Mouse (Mus musculus) neural tube, embryonic 11.5 days (tissue): Measurements from ENCODE around the gene Olfr643. TPM values are rescaled to one million over a fixed set of nuclear protein-coding genes. Genes with fewer than 3 reads are reported as not detected.

Experiments used
- ATAC-seq: fragments of 200-750 bp; cut with Nextera tagmentation; 2 replicates; pipeline ENCODE4 v1.8.0; 2017; ENCODE audit warnings: moderate number of reproducible peaks, mild to moderate bottlenecking, moderate TSS enrichment, moderate library complexity; ENCODE audit not compliant: insufficient read depth, low FRiP score, low TSS enrichment
- DNase-seq: peaks from one replicate; pipeline ENCODE4 v3.0.0-alpha.2; 2015; ENCODE audit warnings: low spot score
- H3K27ac ChIP-seq: fragments of 300-500 bp; sonication (generic); 2 replicates; pipeline ENCODE4 v1.5.1; 2014; ENCODE audit warnings: low read depth, mild to moderate bottlenecking, low read length
- H3K27me3 ChIP-seq: fragments of 300-500 bp; sonication (generic); 2 replicates; pipeline ENCODE4 v1.6.1; 2014; ENCODE audit warnings: mild to moderate bottlenecking, low read length, mixed read lengths; ENCODE audit not compliant: control insufficient read depth, insufficient read depth
- H3K36me3 ChIP-seq: fragments of 300-500 bp; sonication (generic); 2 replicates; pipeline ENCODE4 v1.6.1; 2014; ENCODE audit warnings: mild to moderate bottlenecking, low read length, moderate library complexity, mixed read lengths; ENCODE audit not compliant: control insufficient read depth, insufficient read depth
- H3K4me1 ChIP-seq: fragments of 300-500 bp; sonication (generic); 2 replicates; pipeline ENCODE4 v1.6.1; 2014; ENCODE audit warnings: low read length, mixed read lengths; ENCODE audit not compliant: control insufficient read depth, insufficient read depth
- H3K4me2 ChIP-seq: fragments of 300-500 bp; sonication (generic); 2 replicates; pipeline ENCODE4 v1.6.1; 2014; ENCODE audit warnings: low read depth, mild to moderate bottlenecking, moderate library complexity
- H3K4me3 ChIP-seq: fragments of 300-500 bp; sonication (generic); 2 replicates; pipeline ENCODE4 v1.5.1; 2014; ENCODE audit warnings: low read depth, low read length
- H3K9ac ChIP-seq: fragments of 300-500 bp; sonication (generic); 2 replicates; pipeline ENCODE4 v1.6.1; 2014; ENCODE audit warnings: mild to moderate bottlenecking, low read length
- H3K9me3 ChIP-seq: fragments of 300-500 bp; sonication (generic); 2 replicates; pipeline ENCODE4 v1.6.1; 2016; ENCODE audit warnings: low read length; ENCODE audit not compliant: control insufficient read depth
- WGBS: fragments of 180-500 bp; shearing (Covaris S2); extraction: QIAGEN DNeasy Blood & Tissue Kit; methylation state at CpG from one replicate; pipeline ENCODE4 v1.1.7; 2014; 5-methylcytosine and 5-hydroxymethylcytosine counted together
- polyA plus RNA-seq: library from polyadenylated mRNA; unstranded; fragments of >200 nt; fragmentation: Nextera tagmentation; extraction: Ambion mirVana; gene quantifications from 2 replicates; pipeline ENCODE4 v1.2.1, GENCODE M21; 2014

Gene Olfr643
- not detected in 2 replicates for polyA plus RNA-seq

DNA sequence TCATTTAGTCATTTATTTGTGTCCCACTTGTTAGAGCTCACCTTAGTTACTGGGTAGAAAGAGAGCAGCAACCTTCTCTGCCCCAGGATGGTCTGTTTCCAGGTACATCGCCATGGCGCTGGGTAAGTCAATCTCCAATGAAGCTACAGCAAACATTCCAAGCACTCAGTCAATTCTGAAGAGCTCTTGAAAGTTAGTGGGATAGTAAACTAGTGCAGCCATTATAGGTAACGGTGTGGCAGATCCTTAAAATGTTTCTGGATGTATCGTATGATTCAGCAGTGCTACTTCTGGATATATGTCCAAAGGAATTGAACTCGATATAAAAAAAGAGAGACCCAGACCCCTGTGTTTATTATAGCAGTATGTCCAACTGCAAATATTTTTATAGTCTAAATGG is at the start of gene Olfr643:
Gene Olfr643, minus strand, starts transcription at position 101 of the 400 bp plus-strand sequence.
- no peak for DNase-seq
- whole genome bisulfite sequencing = 90% methylated on average over 5 of the region's 5 CpGs
- Histone ChIP-seq H3K9ac (no peak within 1 kb of the TSS), H3K9me3 (no peaks in the 10 kb centered on the region), H3K4me1 (no peaks in the 10 kb centered on the region), H3K27ac (no peak within 1 kb of the TSS), H3K4me3 (no peak within 1 kb of the TSS), H3K4me2 (no peak within 1 kb of the TSS), H3K36me3 (no peaks in the 10 kb centered on the region), H3K27me3 (no peaks in the 10 kb centered on the region)
- no peak for ATAC-seq

DNA sequence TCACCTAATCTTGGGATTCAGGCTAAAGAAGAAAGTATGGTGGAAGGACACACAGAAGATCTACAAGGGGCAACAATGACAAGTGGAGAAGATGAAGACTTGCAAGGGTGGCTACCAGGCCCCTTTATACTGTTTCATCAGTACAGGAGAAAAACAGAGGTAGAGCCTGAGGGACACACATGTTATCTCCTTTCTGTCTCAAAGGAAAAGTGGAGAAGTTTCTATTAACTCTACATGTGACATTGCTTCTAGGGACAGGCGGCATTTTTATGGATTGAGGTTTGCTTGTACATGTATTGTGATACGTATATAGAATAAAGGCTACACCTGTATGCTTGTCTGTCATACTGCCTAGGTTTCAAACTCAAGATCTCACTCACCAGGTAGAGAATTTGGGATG is 46.1 kb upstream of the Olfr643 start, which contains the start of gene Olfr648:
Gene Olfr648, minus strand, starts transcription at position 101 of the 400 bp plus-strand sequence.
- Histone ChIP-seq H3K9ac (no peak within 1 kb of the TSS), H3K9me3 (no peaks in the 10 kb centered on the region), H3K4me1 (no peaks in the 10 kb centered on the region), H3K27me3 (no peaks in the 10 kb centered on the region), H3K36me3 (no peaks in the 10 kb centered on the region), H3K4me2 (no peak within 1 kb of the TSS), H3K4me3 (no peak within 1 kb of the TSS), H3K27ac (no peak within 1 kb of the TSS)
- DNase-seq (no peak), ATAC-seq (no peak)
- 95% methylated on average over 2 of the region's 2 CpGs for WGBS

DNA sequence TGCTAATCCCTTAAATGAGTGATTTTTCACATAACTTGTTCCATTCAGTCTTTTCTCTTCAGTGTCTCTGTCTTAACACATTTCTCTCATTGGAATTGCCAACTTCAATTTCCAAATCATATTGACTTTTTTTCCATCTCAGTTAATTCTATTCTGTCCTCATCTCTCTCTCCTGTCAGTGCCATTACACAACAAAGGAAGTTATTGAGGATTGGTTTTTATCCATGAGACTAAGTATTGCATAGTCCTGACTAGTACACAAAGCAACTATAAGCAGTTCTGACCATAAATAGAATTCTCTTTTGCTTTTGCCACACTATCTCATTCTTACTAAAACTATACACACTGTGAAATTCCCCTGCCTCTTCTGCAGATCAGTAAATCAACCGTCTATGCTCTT is 41.9 kb upstream of the Olfr643 start:
- ATAC-seq (no peak), DNase-seq (no peak)
- Histone ChIP-seq H3K4me3 (no peak overlapping the region), H3K9me3 (no peaks in the 10 kb centered on the region), H3K27me3 (no peaks in the 10 kb centered on the region), H3K4me1 (no peaks in the 10 kb centered on the region), H3K36me3 (no peaks in the 10 kb centered on the region), H3K27ac (no peak overlapping the region), H3K4me2 (no peak overlapping the region), H3K9ac (no peak overlapping the region)
- 90% methylated on average over 1 of the region's 1 CpGs for WGBS

DNA sequence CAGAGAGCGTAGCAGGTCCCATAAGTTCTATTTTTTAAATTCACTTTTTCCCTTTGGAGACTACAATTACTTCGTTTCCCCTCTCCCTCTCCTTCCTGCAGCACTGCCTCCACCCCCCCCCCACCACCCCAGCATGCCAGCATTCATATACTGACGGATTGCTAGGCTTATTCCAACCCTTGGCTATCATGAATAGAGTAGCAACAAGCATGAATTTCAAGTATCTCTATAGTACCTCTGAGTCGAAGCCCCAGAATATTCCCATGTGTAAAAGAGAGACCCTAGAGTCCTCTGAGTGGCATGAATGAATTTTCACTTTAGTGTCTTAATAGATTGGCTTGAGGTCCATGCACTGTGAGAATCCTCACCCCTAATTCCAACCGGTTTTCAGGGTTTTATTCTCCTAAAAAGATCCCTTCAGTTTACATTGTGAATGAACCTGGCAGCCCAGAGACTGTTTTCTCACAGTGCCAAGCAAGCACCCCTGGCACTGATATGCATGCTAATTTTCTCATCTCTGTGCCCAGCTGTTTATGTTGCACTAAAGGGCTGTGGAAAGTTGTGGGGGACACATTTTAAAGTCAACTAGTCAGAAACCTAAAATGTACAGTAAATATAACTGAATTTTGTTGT is 41.3 kb upstream of the Olfr643 start:
- no peak overlapping the region for H3K4me2 ChIP-seq
- no peaks in the 10 kb centered on the region for H3K9me3 ChIP-seq
- ATAC-seq = no peak
- H3K27ac ChIP-seq = no peak overlapping the region
- no peak overlapping the region for H3K9ac ChIP-seq
- 82% methylated on average over 5 of the region's 5 CpGs for WGBS
- H3K36me3 ChIP-seq = no peaks in the 10 kb centered on the region
- no peaks in the 10 kb centered on the region for H3K4me1 ChIP-seq
- H3K27me3 ChIP-seq = no peaks in the 10 kb centered on the region
- H3K4me3 ChIP-seq = no peak overlapping the region
- no peak for DNase-seq

DNA sequence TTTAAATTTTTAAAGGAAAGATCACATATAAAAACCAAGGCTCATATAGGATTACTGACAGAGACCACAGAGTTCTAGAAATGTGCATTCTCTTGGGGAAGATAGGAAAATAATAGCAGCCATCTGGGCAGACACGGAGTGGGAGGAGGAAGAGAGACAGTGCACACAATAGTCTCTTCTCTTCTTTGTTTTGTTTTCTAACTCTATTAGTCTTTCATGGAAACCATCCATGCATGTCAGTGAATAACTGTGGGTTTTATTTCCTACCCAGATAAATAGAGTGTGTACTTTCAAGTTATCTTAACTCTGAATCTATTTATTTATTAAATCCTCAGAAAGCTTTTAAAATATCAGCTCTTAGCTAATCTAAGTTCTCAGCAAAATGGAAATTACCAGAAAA is 37.9 kb upstream of the Olfr643 start:
- Histone ChIP-seq H3K4me2 (no peak overlapping the region), H3K4me1 (no peaks in the 10 kb centered on the region), H3K27ac (no peak overlapping the region), H3K27me3 (no peaks in the 10 kb centered on the region), H3K36me3 (no peaks in the 10 kb centered on the region), H3K4me3 (no peak overlapping the region), H3K9me3 (no peaks in the 10 kb centered on the region), H3K9ac (no peak overlapping the region)
- 54% methylated on average over 1 of the region's 1 CpGs for WGBS
- ATAC-seq (no peak), DNase-seq (no peak)

DNA sequence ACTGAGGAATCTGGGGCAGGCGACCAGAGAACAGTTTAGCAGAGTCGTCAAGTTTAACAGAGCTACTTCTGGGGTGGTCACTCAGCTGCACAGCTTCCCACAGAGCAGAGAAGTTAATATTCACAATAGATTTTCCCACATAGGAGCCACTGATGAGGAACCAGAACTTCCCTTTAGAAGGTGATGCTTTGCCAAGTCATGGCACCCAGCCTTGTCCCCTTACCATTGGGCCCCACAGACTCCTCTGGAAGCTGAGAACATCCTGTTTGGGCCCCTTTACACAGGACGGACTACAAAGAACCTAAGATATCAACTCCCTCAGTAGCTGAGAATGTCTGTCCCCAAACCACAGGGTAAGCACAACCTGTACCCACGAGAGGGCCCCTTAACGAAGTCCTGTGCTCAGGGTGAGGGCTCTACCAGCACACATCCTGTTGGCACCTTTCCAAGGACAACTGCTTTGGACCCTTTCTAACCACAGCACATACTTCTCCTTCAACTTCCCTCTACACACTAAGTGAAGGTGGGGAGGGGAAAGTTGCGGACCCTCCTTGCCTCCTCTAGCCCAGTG is 32.5 kb upstream of the Olfr643 start:
- Histone ChIP-seq H3K27me3 (no peaks in the 10 kb centered on the region), H3K9ac (no peak overlapping the region), H3K36me3 (no peaks in the 10 kb centered on the region), H3K9me3 (no peaks in the 10 kb centered on the region), H3K4me2 (no peak overlapping the region), H3K27ac (no peak overlapping the region), H3K4me3 (no peak overlapping the region), H3K4me1 (no peaks in the 10 kb centered on the region)
- DNase-seq (no peak), ATAC-seq (no peak)
- WGBS = 82% methylated on average over 6 of the region's 6 CpGs

DNA sequence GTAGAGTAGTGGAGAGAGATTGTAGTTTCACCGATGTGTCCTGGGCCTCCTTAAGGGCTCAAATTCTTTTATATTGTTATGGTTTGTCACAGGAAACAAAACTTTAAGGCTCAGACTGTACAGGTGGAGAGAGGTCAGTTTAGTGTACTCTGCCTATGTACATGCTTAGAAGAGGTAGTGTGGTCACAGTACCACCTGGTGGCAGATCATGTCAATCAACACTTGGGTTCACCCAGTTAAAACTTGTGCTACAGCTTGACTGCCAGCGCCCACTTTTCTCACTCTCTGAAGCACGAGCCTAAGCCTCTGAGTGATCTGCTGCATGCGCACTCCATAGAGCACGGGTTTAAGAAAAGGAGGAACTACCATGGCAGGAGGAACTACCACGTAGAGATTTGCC is 29.9 kb upstream of the Olfr643 start:
- ATAC-seq (no peak), DNase-seq (no peak)
- no peak overlapping the region for H3K9ac ChIP-seq
- no peak overlapping the region for H3K4me2 ChIP-seq
- H3K27ac ChIP-seq = no peak overlapping the region
- H3K9me3 ChIP-seq = no peaks in the 10 kb centered on the region
- H3K4me1 ChIP-seq = no peaks in the 10 kb centered on the region
- H3K36me3 ChIP-seq = no peaks in the 10 kb centered on the region
- 86% methylated on average over 6 of the region's 6 CpGs for WGBS
- no peaks in the 10 kb centered on the region for H3K27me3 ChIP-seq
- no peak overlapping the region for H3K4me3 ChIP-seq

DNA sequence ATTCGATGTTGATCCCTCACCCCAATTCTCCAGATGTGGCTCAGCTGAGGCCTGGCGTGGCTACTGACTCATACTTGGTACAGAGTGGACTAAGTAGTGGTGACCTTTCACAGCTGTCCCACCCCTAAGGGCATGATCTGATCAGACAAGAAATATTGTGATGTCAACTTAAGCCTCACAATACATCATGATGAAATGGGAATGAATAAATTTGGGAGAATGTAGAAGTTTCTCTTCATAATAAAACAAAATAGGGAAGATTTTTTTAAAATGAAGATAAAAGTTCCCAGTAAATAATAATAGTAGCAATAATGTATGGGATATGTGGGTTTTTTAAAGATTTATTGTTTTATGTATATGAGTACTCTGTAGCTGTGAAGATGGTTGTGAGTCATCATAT is 13.3 kb upstream of the Olfr643 start, which contains the start of gene Ubqlnl:
Gene Ubqlnl, minus strand, starts transcription at position 101 of the 400 bp plus-strand sequence.
- ATAC-seq (no peak), DNase-seq (no peak)
- H3K27me3 ChIP-seq = no peaks in the 10 kb centered on the region
- 86% methylated on average over 2 of the region's 2 CpGs for WGBS
- no peaks in the 10 kb centered on the region for H3K4me1 ChIP-seq
- no peak within 1 kb of the TSS for H3K27ac ChIP-seq
- H3K4me3 ChIP-seq = no peak within 1 kb of the TSS
- H3K4me2 ChIP-seq = no peak within 1 kb of the TSS
- H3K36me3 ChIP-seq = no peaks in the 10 kb centered on the region
- H3K9me3 ChIP-seq = no peaks in the 10 kb centered on the region
- no peak within 1 kb of the TSS for H3K9ac ChIP-seq

DNA sequence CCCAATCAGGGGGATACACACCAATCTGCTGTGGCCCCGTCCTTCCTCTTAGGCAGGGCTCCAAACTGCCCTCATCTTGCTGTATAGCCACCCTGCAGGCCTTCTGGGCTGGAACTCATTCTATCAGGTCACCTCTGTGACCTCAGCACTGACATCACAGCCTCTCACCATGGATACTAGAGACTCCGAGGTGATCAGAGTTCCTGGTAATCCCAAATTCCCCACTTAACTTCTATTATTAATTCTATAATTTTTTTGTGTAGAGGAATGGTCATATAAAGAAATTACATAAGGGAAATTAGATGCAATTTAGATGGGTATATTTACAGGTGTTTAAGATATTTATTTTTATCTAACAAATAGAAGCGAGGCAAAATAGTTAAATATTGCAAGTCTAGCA is 6.0 kb upstream of the Olfr643 start, which contains the start of gene Ubqln3:
Gene Ubqln3, minus strand, starts transcription at position 101 of the 400 bp plus-strand sequence.
- Histone ChIP-seq H3K36me3 (no peaks in the 10 kb centered on the region), H3K4me1 (no peaks in the 10 kb centered on the region), H3K9ac (no peak within 1 kb of the TSS), H3K27ac (no peak within 1 kb of the TSS), H3K9me3 (no peaks in the 10 kb centered on the region), H3K27me3 (no peaks in the 10 kb centered on the region), H3K4me2 (no peak within 1 kb of the TSS), H3K4me3 (no peak within 1 kb of the TSS)
- DNase-seq (no peak), ATAC-seq (no peak)
- WGBS = 80% methylated on average over 3 of the region's 3 CpGs
